Mouse (Mus musculus) liver, adult 2 months (tissue): ENCODE measurements around the gene Inpp5a. TPM values are rescaled to one million over a fixed set of nuclear protein-coding genes. Genes with fewer than 3 reads are reported as not detected.

Experiments
- DNase-seq: peaks from one replicate; pipeline ENCODE4 v3.0.0-alpha.2; 2011; ENCODE audit warnings: low read depth, low spot score; ENCODE audit errors: extremely low read depth
- H3K27ac ChIP-seq: fragments of 200-500 bp; replicated peaks from 2 replicates; pipeline ENCODE4 v1.5.1; 2012; ENCODE audit warnings: low read depth, mild to moderate bottlenecking, control low read depth, inconsistent platforms, low read length; ENCODE audit not compliant: insufficient read depth
- H3K27me3 ChIP-seq: fragments of 200-500 bp; 2 replicates; pipeline ENCODE4 v1.6.1; 2012; ENCODE audit warnings: mild to moderate bottlenecking, moderate library complexity, low read length, inconsistent platforms; ENCODE audit not compliant: control insufficient read depth, insufficient read depth
- H3K36me3 ChIP-seq: fragments of 200-500 bp; 2 replicates; pipeline ENCODE4 v1.6.1; 2012; ENCODE audit warnings: low read length, inconsistent platforms; ENCODE audit not compliant: control insufficient read depth, insufficient read depth
- H3K4me1 ChIP-seq: fragments of 200-500 bp; 2 replicates; pipeline ENCODE4 v1.6.1; 2011; ENCODE audit warnings: low read length; ENCODE audit not compliant: control insufficient read depth, insufficient read depth
- H3K4me3 ChIP-seq: fragments of 200-500 bp; 2 replicates; pipeline ENCODE4 v1.5.1; 2011; ENCODE audit warnings: low read depth, mild to moderate bottlenecking, control low read depth, low read length, moderate library complexity; ENCODE audit not compliant: insufficient read depth
- H3K79me2 ChIP-seq: fragments of 200-500 bp; 2 replicates; pipeline ENCODE4 v1.6.1; 2012; ENCODE audit warnings: inconsistent platforms, mild to moderate bottlenecking, low read length, moderate library complexity; ENCODE audit not compliant: control insufficient read depth, insufficient read depth
- H3K9ac ChIP-seq: fragments of 200-500 bp; 2 replicates; pipeline ENCODE4 v1.6.1; 2012; ENCODE audit warnings: low read depth, mild to moderate bottlenecking, control low read depth, inconsistent platforms, low read length
- CTCF ChIP-seq: fragments of 200-500 bp; IDR thresholded peaks from 2 replicates; pipeline ENCODE4 v1.5.1; 2011; ENCODE audit warnings: low read depth, low read length, control low read depth
- POLR2A ChIP-seq: fragments of 200-500 bp; IDR thresholded peaks from 2 replicates; pipeline ENCODE4 v1.6.1; 2011; ENCODE audit warnings: low read length, control low read depth; ENCODE audit not compliant: insufficient read depth; ENCODE audit errors: extremely low read depth
- WGBS: fragments of 180-500 bp; shearing (Covaris S2); methylation state at CpG from one replicate; pipeline ENCODE4 v1.1.7; 2018; 5-methylcytosine and 5-hydroxymethylcytosine counted together
- polyA plus RNA-seq: library from polyadenylated mRNA; depleted of rRNA; stranded (reverse); fragments of >200 nt; gene quantifications from 2 replicates; pipeline ENCODE4 v1.2.3, GENCODE M21; 2012
- total RNA-seq: library from RNA; depleted of rRNA; stranded (reverse); fragments of >200 nt; gene quantifications from 2 replicates; pipeline ENCODE4 v1.2.3, GENCODE M21; 2014

The Inpp5a gene
- total and polyA plus RNA-seq, 2 experiments: 8.4 to 8.8 TPM

DNA sequence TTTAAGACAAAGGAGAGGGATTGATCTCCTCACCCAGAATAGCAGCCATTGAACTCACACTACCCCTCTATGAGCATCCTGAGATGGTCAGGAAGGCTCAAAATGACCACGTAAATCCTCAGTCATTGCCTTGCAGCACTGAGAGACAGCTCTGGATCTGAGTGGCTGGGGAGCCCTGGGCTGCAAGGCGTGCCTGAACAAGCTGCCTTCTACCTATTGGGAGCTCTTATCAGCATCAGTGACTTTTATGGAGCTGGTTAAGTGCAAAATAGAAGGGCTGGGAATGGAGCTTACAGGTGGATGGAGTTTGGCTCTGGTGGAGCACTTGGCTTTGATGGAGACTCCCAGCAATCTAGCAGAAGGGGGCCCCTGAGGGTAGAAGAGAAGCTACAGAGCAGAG lies 9.2 kb upstream of the Inpp5a start:
- DNase-seq: no peak
- Histone ChIP-seq H3K36me3 (no peaks in the 10 kb centered on the region), H3K4me3 (no peak overlapping the region), H3K27me3 (no peaks in the 10 kb centered on the region), H3K27ac (no peak overlapping the region), H3K4me1 (no peaks in the 10 kb centered on the region), H3K79me2 (no peaks in the 10 kb centered on the region), H3K9ac (no peak overlapping the region)
- 90% methylated on average over 2 of the region's 2 CpGs for WGBS
- TF ChIP-seq CTCF (no peak), POLR2A (no peak)

DNA sequence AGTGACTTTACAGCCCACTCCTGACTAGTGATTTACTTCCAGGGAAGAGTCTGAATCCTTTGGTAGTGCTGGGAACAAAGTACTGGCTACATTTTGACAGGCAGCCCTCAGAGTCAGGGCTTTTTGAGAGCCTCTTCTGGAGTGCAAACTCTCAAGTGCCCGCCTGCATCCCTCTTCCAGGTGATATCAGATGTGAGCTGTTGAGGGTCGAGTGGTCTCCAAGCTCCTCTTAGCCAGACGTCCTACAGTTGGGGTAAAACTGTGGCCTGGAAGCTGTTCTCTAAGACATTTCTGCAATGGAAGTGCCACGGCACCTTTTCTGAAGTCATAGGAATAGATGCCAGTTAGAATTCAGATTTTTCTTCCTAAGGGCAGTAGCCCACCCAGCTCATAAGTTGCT lies 8.7 kb upstream of the Inpp5a start:
- H3K27ac ChIP-seq: no peak overlapping the region
- no peaks in the 10 kb centered on the region for H3K36me3 ChIP-seq
- no peaks in the 10 kb centered on the region for H3K27me3 ChIP-seq
- no peak overlapping the region for H3K9ac ChIP-seq
- no peaks in the 10 kb centered on the region for H3K4me1 ChIP-seq
- no peaks in the 10 kb centered on the region for H3K79me2 ChIP-seq
- no peak overlapping the region for H3K4me3 ChIP-seq
- no peak for DNase-seq
- TF ChIP-seq POLR2A (no peak), CTCF (no peak)
- WGBS: 74% methylated on average over 4 of the region's 4 CpGs

DNA sequence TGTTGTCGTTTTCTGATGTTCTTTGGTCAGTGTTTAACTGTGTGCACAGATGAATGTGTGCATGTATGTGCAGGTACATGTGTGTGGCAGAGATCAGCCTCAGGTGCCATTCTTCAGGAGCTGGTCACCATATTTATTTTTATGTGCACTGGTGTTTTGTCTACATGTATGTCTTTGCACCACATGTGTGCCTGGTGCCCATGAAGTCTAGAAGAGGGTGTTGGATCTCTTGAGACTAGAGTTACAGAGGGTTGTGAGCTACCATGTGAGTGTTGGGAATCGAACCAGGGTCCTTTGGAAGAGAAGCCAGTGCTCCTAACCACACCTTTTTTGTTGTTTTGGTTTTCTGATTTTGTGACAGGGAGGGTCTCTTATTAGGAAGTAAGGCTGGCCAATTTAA lies 7.0 kb upstream of the Inpp5a start:
- Histone ChIP-seq H3K9ac (no peak overlapping the region), H3K27ac (no peak overlapping the region), H3K4me1 (no peaks in the 10 kb centered on the region), H3K36me3 (no peaks in the 10 kb centered on the region), H3K79me2 (no peaks in the 10 kb centered on the region), H3K27me3 (no peaks in the 10 kb centered on the region), H3K4me3 (no peak overlapping the region)
- DNase-seq: no peak
- TF ChIP-seq POLR2A (no peak), CTCF (no peak)
- 66% methylated on average over 2 of the region's 2 CpGs for WGBS

DNA sequence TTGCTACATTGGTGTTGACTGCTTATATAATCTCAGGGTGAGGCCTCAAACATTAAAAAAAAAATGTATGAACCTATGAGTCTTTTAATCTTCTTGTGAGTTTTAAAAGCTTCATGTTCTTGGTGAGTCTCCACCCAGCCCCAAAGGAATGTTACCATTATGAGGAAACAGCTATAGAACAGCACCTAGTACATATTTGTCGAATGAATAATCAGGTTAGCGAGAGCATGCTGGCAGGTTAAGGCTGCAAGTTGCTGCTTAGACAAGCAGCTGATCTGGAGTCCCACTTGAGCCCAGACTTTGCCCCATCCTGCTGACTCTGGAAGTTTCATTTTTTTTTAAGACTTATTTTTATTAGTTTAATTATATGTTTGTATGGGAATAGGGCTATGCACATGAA lies 6.1 kb upstream of the Inpp5a start:
- Histone ChIP-seq H3K4me3 (no peak overlapping the region), H3K4me1 (no peaks in the 10 kb centered on the region), H3K27me3 (no peaks in the 10 kb centered on the region), H3K36me3 (no peaks in the 10 kb centered on the region), H3K27ac (no peak overlapping the region), H3K79me2 (no peaks in the 10 kb centered on the region), H3K9ac (no peak overlapping the region)
- no peak for DNase-seq
- no peak for TF ChIP-seq POLR2A
- no peak for TF ChIP-seq CTCF
- 84% methylated on average over 2 of the region's 2 CpGs for WGBS

DNA sequence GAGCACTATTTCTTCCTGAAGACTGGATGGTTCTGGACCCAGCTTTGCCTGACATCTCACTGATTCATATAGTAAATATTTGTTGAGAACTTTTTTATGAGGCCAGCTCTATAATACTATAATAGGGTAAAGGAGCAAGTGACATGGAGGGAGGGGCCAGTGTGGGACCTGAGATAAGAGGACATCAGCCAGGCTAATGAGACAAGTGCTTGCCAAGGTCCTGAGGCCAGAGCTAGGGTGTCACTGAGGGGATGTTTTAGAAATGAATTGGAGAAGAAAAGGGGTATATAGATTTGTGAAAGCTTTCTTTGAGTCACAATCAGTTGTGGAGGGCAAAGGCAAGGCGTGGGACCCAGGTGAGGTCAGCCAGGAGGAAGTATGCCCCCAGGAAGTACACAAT lies 4.4 kb upstream of the Inpp5a start:
- Histone ChIP-seq H3K4me3 (no peak overlapping the region), H3K27ac (no peak overlapping the region), H3K27me3 (no peaks in the 10 kb centered on the region), H3K9ac (no peak overlapping the region), H3K4me1 (peaks cover under 1% of the 10 kb centered on the region; the same call in 1 of the 2 replicates), H3K79me2 (peaks cover 5% of the 10 kb centered on the region; the same call in 1 of the 2 replicates), H3K36me3 (no peaks in the 10 kb centered on the region)
- no peak for DNase-seq
- 86% methylated on average over 1 of the region's 1 CpGs for WGBS
- TF ChIP-seq CTCF (no peak), POLR2A (no peak)

DNA sequence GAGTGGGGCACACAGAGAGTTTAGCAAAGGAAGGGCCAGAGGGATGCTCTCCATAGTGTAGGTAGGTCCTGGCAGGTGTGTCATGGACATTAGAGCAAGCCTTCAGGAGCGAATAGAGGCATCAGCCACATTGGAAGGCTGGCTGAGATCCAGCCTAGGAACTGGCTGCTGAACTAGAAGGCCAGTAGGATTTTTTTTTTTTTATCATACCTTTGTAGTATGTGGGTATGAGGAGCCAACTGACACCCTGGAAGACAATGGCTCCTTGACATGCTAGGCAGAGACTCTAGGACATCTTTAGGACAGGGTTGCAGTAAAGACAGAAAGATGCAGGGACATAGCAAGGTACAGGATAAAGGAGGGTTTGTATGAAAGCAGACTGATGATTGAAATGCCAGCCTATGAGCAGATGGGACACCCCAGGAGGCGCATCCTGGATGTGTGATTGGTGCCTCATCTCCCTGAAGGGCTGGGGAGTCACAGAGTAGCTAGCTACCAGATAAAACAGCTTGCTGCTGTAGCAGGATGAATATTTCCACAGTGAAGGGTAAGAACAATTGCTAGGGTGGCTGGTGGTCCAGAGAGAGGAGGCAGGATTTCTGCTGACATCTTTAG lies 3.9 kb upstream of the Inpp5a start:
- Histone ChIP-seq H3K27ac (no peak overlapping the region), H3K79me2 (peaks cover 7% of the 10 kb centered on the region; the same call in 1 of the 2 replicates), H3K4me1 (peaks cover 5% of the 10 kb centered on the region), H3K36me3 (no peaks in the 10 kb centered on the region), H3K27me3 (no peaks in the 10 kb centered on the region), H3K4me3 (no peak overlapping the region), H3K9ac (no peak overlapping the region)
- TF ChIP-seq POLR2A (no peak), CTCF (no peak)
- 93% methylated on average over 2 of the region's 2 CpGs for WGBS
- DNase-seq: no peak
